Mouse (Mus musculus): Measurements from ENCODE around the gene Ssbp4.

Ssbp4 gene

DNA sequence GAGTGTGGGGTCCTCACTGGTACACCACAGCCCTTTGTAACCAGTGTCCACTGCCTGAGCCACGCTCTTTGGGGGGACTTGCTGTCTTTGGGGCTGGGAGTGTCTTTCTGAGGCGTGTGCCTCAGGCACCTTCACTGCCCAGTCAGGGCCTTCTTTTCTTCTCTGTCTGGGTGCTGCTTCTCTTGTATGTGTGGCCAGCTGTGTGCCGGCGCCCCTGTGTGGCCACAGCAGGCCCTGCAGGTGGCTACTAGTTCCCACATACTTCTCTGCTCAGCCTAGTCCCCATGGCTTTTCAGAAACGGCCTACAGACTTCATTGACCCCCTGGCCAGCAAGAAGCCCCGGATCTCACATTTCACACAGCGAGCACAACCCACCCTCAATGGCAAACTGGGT, 23.4 kb downstream of the Ssbp4 start:
- peak; percentile 76 to 84 for DNase-seq

- DNase-seq: no peak
Measured at GRCm38 (mm10) chr8:70584606-70585257, 23.9 kb downstream of the Ssbp4 start.

DNA sequence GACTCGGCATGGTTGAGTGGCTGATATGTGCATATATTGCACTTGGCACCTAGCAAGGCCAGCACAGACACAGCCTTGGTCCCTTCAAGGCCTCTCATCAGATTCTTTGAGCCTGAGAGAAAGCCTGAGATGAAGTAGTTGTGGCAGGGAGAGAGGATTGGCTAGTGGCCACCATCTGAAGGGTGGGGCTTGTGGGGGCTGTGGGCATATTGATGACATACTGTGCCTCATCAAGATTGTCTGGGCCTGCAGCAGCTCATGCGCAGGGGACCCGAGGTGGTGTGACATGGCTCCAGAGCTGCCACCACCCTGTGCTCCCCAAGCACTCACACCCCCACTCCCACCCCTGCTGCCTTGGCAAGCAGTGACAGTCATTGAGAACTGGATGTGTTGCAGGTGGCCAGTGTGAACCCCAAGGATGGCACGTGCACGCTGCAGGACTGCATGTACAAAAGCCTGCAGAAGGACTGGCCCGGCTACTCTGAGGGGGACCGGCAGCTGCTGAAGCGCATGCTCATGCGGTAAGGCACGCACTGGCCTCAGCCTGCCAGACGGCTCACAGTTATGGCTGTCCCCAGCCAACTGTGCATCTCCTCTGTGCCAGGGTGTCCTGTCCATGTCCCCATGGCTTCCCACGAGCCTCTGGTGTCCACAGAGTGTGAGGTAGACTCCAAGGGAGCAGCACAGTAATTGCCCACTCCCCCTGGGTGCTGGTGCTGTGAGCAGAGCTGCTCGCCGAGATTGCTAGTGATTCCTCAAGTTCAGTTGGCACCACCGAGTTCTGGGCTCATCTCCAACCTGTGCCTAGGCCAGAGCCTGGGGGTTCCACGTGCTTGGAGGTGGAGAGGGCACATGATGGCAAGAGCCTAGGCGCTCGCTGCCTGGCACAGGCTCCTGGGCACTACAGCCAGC, 24.9 kb downstream of the Ssbp4 start:
- DNase-seq: no peak

DNA sequence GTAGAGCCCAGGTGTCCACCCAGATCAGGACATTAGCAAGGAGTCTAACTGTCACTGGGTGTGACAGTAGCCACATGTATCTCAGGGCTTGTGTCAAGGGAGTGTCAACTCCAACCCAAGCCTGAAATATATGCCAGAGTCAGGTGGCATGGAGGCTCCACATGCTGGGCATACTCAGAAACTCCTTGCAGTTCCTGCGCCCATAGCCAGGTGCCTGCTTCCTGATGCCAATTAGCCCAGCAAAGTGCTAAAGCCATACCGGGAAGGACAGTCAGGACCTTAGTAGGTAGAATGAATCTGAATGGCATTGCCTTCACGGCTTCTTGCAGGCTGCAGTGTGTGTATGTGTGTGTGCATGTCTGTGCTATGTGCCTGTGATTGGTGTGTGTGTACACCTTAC, 31.5 kb downstream of the Ssbp4 start:
- no peak for DNase-seq

- peak; percentile 76 to 83 for DNase-seq
Measured at GRCm38 (mm10) chr8:70574915-70575314, 33.8 kb downstream of the Ssbp4 start.

DNA sequence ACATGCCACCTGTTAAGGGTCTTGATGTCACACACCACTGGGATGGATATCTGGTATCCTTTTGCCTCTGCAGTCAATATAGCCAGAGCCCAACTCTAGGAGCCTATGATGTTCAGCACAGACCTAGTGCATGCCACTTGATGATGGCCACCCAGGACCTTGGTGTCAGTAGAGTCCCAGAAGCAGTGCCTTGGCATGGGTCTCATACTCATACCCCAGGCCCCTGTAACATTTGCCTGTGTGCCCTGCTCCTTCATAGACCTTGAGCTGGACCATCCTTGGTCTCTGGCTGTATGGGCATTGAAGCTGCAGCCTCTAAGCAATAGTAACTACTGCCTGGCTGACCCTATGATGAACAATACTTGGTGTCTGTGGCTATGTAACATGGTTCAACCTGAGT, 34.4 kb downstream of the Ssbp4 start:
- DNase-seq: no peak

DNA sequence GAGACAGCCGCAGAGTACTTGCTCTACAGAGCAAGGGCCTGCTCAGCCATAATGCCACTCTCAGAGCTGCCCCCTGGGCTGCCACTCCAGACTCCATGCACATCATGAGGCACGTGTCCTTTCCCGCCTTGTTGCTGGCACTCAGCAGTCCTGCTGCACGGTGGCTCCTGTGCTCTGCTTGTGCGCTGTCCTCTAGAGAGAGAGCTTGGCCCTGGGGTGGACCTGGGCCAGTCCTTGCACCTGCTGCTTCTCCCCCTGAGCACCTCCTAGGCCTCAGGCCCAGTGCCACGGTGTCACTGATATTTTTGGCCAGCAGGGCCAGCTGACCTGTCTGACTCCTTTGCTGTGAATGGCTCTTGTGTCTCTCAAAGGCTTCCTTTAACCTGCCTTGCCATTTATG, 37.7 kb downstream of the Ssbp4 start:
- no peak for DNase-seq

GRCm38 (mm10) chr8:70570360-70570759, 38.3 kb downstream of the Ssbp4 start:
- DNase-seq: no peak

DNA sequence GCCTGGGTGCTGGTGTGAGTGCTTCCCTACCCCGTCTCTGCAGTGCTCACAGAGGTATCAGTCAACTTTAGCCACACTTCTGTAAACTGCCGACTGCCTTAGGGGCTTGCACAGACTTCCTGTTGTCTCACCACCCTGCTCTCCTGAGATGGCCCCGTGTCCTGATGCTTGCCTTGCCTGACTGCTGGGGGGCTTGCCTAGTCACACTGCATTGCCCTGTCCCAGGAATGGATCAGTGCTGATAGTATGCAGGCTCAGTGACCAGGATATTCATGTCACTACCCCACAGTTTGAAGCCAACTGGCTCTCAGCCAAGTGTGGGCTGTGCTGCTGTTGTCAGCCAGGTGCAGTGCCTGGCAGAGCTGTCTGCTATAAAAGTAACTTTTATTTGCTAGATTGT, 43.1 kb downstream of the Ssbp4 start:
- peak; percentile 52 to 69 for DNase-seq

- DNase-seq: peak in 1 of 2 experiments; percentile 22
Measured at GRCm38 (mm10) chr8:70564696-70565235, 43.9 kb downstream of the Ssbp4 start.

DNA sequence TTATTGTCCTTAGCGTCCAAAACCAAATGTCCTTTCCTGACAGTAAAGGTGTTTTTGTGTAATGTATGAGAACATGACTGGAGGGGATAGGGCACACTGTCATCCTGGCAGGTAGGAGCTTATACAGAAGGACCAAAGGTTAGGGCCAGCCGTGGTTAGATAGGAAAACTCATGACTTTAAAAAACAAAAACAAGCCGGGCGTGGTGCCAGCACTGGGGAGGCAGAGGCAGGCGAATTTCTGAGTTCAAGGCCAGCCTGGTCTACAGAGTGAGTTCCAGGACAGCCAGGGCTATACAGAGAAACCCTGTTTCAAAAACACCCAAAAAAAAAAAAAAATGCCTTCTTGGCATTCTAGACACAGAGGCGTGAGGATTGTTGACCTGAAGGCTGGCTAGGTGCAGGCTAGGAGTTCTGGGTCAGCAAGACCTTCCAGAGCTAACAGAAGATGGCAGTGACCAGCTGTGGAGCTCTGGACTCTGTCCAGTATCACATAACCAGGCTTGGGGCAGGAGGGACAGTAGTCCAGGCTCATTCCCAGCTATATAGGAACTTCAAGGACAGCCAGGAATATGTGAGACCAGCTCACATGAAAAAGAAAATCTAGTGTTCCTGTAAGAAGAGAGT, 44.8 kb downstream of the Ssbp4 start:
- no peak for DNase-seq

- no peak for DNase-seq
Measured at GRCm38 (mm10) chr8:70562802-70563201, 45.9 kb downstream of the Ssbp4 start.

DNA sequence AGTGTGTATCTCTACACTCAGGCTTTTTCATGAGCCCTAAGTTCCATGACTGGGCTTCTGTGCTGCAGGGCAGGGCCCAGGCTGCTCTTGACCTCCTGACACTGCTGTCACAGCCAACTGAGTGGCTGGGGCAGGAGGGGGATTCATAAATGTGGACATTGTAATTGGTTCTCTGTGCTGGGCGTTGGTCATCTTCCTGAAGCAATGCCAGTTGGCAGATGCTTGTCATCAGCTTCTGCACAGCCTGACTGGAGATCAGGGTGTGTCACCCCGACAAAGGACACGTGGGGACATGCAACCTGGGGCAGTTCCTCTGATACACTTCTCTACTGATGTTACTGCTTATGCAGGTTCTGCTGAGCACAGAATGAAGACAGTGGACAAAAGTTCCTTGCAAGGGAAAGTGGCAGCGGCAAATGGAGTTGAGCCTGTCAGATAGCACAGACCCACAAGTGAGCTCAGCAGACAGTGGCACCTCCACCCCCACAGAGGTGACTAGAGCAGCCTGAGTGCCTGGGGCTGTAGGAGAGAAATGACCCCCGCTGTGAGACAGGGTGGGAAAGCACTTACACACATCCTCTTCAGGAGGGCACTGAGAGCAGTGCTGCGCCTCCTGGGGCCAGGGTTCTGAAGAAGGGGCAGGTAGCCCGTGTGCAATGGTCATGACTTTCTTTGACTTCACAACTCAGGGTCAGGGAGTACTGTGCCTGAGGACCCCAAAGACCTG, 46.7 kb downstream of the Ssbp4 start:
- DNase-seq: peak; percentile 49 to 60

DNA sequence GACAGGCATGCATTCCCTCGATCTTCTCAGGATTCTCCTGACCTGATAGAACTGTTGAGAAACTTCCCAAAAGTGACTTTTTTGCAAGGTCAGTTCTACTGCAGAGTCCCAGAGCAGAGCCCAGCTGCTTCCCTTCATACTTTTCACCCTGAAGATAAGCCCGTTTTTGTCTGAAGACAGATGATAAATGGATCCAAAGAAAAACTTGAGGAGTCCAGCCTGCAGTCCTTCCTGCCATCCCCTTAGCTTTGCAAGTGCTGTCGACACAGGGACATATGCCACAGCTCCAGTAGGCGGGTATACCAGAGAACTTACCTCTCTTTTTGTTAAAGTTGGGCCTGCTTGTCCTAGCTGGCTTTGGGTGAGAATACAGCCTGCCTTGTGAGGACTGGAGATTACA, 47.3 kb downstream of the Ssbp4 start:
- DNase-seq: peak; percentile 28 to 44

GRCm38 (mm10) chr8:70560564-70560963, 48.1 kb downstream of the Ssbp4 start:
- no peak for DNase-seq

DNA sequence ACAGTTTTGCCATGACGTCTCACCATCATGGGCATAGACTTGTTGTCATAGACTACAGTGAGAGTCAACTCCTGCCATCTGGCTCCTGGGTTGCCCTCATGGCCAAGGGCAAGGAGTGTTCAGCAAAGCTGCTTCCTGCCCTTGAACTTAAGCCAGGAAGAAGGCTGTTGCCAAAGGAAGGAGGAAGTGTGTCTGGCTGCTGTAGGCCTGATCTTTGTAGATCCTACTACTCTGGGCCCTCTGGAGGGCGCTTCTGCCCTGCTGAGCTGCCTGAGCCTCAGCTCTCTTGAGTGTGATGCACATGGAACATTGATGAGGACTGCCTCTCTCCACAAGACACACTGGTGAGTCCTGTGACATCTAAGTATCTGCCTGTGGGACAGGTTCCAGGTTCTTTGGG, 48.6 kb downstream of the Ssbp4 start:
- DNase-seq: peak; percentile 68 to 79

DNA sequence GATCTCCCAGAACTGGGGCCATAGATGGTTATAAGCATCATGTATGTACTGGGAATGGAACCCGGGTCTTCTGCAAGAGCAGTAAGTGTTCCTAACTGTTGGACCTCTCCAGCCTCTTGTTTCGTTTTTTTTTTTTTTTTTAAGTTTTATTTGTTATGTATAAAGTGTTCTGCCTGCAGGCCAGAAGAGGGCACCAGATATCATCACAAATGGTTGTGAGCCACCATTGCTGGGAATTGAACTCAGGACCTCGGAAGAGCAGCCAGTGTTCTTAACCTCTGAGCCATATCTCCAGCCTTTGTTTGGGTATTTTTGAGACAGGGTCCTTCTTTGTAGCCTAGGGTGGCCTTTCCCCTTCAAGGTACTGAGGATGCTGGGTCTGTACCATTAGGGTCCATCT, 49.7 kb downstream of the Ssbp4 start:
- DNase-seq: no peak

GRCm38 (mm10) chr8:70558334-70558733, 50.3 kb downstream of the Ssbp4 start:
- DNase-seq: peak in 1 of 2 experiments; percentile 45

DNA sequence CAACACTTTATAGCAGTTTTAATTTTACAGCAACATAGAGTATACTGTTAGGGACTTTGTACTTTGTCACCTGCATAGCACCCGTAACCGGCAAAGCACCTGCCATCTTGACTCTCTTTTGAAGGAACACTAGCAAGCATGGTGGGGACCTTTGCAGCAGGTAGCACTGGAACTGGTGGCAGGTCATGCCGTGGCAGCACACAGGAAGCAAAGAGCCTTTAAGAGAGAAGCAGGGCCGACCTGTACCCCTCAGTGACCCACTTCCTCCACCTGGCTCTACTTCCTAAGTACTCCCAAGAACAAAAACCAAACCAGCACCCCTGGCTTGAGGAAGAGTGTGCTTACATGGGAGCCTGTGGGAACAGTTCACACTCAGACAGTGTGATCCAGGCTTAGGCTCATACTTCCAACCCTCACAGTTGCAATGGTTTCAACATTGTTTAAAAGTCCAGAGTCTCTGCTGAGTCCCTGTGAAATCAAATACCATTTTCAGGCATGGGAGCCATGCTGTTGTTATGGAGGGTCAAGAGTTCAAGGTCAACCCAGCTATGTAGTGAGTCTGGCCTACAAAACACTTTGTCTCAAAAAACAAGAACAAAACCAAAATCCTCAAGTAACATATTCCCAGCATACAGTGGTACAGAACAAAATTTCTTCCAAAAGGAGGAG, 53.5 kb downstream of the Ssbp4 start:
- DNase-seq: no peak

DNA sequence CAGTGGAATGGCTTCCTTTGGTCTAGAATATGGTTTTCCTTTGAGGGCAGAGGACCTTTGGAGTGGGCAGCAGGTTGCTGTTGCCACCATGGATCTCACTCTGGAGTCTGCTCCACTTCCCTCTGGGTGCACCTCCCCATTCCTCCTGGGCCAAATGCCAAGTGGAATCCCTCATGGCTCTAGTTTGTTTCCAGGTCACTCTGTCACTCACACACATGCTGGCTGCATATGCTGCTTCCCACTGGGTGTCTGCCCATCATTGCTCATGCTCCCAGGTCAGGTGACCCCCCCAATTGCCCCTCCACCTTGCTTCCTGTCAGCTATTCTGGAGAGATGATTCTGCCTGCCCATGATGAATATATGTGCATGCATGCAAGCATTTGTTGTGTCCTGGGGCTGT, 54.9 kb downstream of the Ssbp4 start:
- DNase-seq: peak; percentile 62 to 72

GRCm38 (mm10) chr8:70552836-70553235, 55.8 kb downstream of the Ssbp4 start:
- no peak for DNase-seq

- DNase-seq: no peak
Measured at GRCm38 (mm10) chr8:70551558-70552161, 57.0 kb downstream of the Ssbp4 start.
